Mouse (Mus musculus): ENCODE data around the gene Dusp3.

Dusp3 gene

DNA sequence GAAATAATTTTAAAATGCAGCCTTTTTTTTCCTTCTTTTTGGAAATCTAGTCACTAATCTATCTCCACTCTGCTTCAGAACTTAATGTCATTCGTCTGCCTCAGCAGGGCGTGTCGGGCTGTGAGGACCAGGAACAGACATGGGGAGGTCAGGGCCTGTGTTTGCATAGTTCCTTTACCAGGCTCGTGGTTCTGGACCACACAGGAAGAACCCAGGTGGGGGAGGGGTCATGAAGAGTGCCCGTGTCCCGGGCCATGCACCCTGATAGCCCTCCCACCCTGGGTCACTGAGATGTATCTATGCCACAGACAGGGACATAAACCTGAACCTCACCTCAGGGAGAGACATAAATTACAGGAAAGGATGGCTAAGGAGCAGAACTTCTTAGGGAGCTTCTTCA, 12.6 kb downstream of the Dusp3 start:
- no peak for DNase-seq

GRCm38 (mm10) chr11:101973496-101973895, 13.3 kb downstream of the Dusp3 start:
- DNase-seq, result no peak

DNA sequence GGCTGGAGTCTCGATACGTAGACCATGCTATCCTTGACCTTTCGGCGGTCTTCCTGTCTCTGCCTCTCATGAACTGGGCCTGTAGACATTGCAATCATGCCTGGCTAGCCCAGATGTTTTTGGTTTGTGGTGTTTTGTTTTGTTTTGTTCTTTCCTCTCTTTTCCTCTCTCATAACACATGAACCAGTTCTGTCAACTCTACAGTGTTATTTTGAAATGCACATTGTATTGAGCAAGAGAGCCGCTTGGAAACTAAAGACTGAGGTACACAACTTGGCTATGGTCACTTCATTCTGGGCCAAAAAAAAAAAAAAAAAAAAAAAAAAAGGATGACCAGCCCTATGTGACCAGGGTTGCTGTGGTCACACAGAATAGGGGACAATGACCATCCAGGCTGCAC, 14.2 kb downstream of the Dusp3 start:
- DNase-seq, result no peak

- no peak for DNase-seq
These were observed 14.7 kb downstream of the Dusp3 start for GRCm38 (mm10) chr11:101972097-101972496.

- DNase-seq, result peak; percentile 49
These were observed 15.4 kb downstream of the Dusp3 start for GRCm38 (mm10) chr11:101971410-101971809.

DNA sequence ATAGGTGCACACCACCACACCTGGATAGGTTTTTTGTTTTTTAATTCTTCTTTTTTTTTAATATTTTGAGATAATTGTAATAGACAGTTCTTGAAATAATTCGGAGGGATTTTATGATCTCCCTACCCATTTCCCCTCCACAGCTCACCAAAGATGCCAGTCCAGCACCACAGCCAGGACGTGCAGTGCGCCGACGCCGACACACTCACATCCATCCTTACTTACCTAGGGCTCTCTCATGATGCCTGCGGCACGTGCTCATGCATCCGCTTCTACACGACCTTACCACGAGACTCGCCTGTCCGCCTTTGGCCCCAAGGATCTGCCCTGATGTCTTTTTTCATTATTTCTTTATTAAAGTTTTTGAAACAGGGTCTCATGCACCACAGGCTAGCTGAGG, 17.0 kb downstream of the Dusp3 start:
- no peak for DNase-seq

GRCm38 (mm10) chr11:101968791-101969190, 18.0 kb downstream of the Dusp3 start:
- peak; percentile 74 for DNase-seq

DNA sequence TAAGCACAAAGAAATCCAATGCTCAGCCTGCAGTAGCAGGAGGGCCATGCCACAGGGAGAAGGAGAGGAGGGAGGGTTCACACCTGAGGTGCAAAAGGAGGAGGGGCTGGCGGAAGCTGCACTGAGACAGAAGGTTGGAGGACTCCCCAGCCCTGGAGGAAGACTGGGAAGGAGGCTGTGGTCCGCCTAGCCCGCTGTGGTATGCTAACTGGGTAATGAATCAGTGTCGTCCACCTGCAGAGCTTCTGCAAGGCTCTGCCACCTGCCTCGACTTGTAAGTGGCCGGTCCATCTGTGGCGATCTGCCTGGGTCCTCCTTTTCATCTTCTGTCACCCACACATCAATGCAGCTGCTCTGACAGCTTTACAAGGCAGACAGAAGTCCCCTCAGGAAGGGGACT, 18.5 kb downstream of the Dusp3 start:
- no peak for DNase-seq

- no peak for DNase-seq
These were observed 19.7 kb downstream of the Dusp3 start, which contains the start of gene Sost for GRCm38 (mm10) chr11:101966965-101967614. Sost (minus strand) TSS chr11:101967015.

DNA sequence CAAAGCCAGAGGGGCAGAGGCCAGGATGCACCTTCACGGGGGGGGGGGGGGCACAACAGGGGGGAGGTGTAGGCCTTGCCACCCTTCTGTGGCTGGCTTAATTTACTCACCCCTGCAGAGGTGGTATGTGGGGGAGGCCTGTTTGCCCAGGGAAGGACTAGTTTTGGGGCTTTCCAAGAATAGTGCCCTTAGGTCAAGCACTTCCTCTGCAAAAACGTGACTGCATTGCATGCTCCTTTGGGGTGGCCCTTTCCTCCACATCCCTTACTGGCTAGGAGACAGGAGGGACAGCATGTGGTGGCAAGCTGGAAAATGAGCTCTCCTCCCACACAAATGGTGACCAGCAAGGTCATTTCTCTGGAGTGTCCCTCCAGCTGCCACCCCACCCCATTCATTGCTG, 21.3 kb downstream of the Dusp3 start:
- no peak for DNase-seq

GRCm38 (mm10) chr11:101964647-101965046, 22.2 kb downstream of the Dusp3 start:
- DNase-seq, result no peak

DNA sequence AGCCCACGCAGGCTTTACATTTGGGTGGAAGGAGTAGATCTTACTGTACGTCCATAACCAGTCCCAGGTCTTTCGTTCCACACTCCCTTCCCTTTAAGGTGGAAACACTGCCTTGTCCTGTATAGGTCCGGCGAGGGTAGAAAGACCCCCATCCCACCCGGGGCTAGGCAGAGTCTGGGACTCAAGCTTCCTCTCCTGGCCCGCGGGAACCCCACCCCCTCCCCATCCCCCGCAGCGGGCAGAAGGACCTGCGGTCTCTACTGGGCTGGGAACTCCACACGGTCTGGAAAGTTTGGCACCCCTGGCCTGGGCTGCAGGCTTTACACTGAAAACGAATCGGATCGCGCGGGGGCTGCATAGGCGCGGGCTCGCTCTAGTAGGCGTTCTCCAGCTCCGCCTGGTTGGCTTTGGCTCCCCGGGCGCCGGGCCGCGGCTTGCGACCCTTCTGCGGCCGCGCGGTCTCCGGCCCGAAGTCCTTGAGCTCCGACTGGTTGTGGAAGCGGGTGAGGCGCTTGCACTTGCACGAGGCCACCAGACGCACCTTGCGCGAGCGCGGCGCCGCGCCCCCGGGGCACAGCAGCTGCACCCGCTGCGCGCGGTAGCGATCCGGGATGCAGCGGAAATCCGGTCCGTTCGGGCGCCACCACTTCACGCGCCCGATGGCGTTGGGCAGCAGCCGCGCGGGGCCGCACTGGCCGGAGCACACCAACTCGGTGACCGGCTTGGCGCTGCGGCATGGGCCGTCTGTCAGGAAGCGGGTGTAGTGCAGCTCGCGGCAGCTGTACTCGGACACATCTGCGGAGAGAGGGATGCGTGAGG, 23.1 kb downstream of the Dusp3 start:
- peak; percentile 10 for DNase-seq

DNA sequence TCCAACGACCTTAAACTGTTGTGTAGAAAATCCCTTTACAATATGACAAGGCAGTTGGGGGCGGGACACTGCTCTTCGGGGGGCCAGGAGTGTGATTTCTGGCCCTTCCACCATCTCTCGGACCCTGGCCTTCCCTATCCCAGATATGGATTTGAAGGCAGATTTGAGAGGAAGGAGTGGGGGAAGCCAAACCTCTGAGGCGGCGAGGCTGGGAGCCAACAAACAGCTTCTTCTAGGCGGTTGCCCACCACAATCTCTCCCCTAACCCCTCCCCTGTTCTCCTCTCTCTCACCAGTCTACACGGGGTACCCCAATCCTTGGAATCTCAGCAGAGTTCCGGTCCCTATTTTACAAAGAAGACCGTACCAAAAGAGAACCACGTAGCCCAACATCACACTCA, 23.8 kb downstream of the Dusp3 start:
- no peak for DNase-seq

DNA sequence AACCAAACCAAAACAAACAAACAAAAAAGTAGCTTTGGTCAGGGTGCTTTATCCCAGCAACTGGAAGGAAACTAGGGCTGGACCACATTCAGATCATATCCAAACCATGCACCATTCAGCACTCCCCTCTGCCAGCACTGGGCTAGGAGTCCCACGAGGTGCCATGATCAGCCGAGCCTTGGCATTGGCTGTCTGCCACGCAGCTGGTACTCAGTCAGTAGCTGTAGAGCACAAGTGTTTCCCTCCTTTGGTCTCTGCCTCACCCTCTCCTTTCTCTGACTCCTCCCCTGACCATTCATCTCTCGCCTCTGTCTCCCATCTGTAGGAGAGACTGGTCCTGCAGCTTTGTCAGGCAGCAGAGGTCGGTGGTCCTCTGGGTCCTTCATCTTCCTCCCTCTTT, 29.3 kb downstream of the Dusp3 start:
- DNase-seq, result no peak

GRCm38 (mm10) chr11:101953441-101953840, 33.4 kb downstream of the Dusp3 start:
- DNase-seq, result no peak

DNA sequence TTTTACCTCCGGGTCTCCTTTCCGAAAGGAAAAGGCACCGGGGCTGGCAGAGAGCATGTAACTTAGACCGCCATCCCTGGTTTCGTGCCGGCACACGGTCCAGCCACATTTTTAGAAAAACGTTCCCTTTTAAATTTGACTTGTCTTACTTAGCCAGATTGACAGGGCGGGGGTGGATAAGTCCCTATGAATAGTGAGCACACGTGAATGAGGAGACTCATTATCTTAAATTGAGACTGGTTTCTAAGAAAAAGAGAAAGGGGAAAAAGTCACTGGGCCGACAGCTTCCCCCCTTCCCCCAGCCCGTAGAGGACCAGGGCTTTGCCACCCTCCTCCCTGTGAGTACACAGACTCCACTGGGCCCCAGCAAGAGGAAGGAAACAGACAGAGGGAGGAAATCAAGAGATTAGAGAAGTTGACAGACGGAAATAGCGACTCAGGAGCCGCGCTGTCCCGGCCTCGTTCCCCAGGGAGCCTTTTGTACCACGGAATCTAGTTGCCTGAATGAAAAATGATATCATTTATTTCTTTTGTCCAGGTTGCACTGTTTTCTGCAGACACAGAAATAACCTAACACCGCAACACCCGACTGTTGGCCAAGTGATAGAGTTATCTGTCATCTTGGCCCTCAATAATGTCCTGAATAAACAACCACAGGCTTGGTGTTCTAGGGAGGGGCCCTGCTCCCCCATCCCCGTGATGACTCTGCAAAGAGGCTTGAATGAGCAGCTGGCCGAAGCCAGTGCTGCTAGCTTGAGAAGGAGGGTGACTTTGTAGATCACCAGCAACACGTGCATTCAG, 34.1 kb downstream of the Dusp3 start:
- peak; percentile 45 for DNase-seq

- no peak for DNase-seq
These were observed 36.8 kb downstream of the Dusp3 start for GRCm38 (mm10) chr11:101950021-101950420.

- DNase-seq, result no peak
These were observed 40.3 kb downstream of the Dusp3 start for GRCm38 (mm10) chr11:101946525-101946924.

DNA sequence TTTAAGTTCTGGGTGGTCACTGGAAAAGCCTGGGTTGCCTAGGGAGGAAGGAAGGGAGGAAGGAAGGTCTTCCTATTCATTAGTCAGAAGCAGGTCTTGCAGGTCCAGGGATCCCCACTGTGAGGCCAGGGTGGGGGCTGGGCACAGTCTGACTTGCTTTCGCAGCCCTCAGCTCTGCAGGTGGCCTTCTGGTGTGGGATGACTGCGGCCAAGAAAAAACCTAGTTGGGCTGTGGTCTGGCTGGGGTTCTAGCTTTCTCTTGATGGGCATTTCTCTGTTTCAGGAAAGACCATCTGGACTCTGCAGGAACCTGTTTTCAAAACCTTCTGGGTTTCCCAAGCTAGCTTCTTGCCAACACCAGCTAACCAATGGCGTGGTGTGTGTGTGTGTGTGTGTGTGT, 43.8 kb downstream of the Dusp3 start:
- DNase-seq, result no peak

GRCm38 (mm10) chr11:101937108-101937507, 49.7 kb downstream of the Dusp3 start:
- no peak for DNase-seq

- DNase-seq, result no peak
These were observed 50.4 kb downstream of the Dusp3 start for GRCm38 (mm10) chr11:101936421-101936820.

DNA sequence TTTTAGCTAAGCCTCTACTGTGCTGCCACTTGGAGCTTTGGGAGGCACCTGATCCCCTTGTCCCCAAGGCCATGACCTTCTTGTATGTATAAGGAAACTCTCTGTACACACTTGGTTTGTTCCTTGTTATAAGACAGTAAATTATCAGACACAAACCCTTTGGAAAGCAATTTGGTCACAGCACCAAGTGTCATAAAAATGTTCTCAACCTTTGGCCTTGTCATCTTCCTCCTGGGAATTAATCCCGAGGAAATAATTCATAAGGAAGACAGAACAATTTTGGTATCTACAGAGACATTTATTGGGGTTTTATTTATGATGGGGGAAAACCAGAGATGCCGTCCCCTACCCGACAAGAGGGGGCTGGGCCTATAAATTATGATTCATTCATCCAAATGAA, 51.1 kb downstream of the Dusp3 start:
- DNase-seq, result no peak

- DNase-seq, result no peak
These were observed 54.8 kb downstream of the Dusp3 start for GRCm38 (mm10) chr11:101931978-101932377.

All from liver (tissue).